Mouse (Mus musculus) G1E (cell line): ENCODE measurements around the gene Hdac4. TPM values are rescaled to one million over a fixed set of nuclear protein-coding genes. Genes with fewer than 3 reads are reported as not detected.
A peak's percentile ranks its signal among the peaks of the same experiment; 100 is the strongest.

Experiments used
- ATAC-seq: 2 replicates; pipeline ENCODE4 v1.8.0; 2016; ENCODE audit warnings: mild to moderate bottlenecking; ENCODE audit not compliant: insufficient number of reproducible peaks, poor library complexity, low FRiP score, severe bottlenecking; ENCODE audit errors: extremely low read depth
- DNase-seq: peaks from one replicate; pipeline ENCODE4 v3.0.0; 2012; ENCODE audit warnings: low spot score
- H3K27me3 ChIP-seq: 2 replicates; pipeline ENCODE4 v1.6.1; 2012; ENCODE audit warnings: mild to moderate bottlenecking, low read length, inconsistent platforms; ENCODE audit not compliant: insufficient read depth
- H3K36me3 ChIP-seq: replicated peaks from 2 replicates; pipeline ENCODE3; 2012; ENCODE audit warnings: mild to moderate bottlenecking, inconsistent platforms
- H3K4me1 ChIP-seq: 2 replicates; pipeline ENCODE4 v1.6.1; 2012; ENCODE audit warnings: low read depth, low read length, inconsistent platforms, mixed read lengths; ENCODE audit not compliant: insufficient read depth
- H3K4me3 ChIP-seq: 2 replicates; pipeline ENCODE4 v1.5.1; 2012; ENCODE audit warnings: low read depth, mild to moderate bottlenecking, inconsistent platforms, low read length, moderate library complexity, mixed read lengths
- H3K9me3 ChIP-seq: replicated peaks from 2 replicates; pipeline ENCODE4 v1.6.1; 2012; ENCODE audit warnings: inconsistent platforms
- CTCF ChIP-seq: IDR thresholded peaks from 2 replicates; pipeline ENCODE4 v1.5.1; 2012; ENCODE audit warnings: low read depth, low read length, inconsistent platforms, mixed read lengths
- GATA1 ChIP-seq: IDR thresholded peaks from 2 replicates; pipeline ENCODE4 v1.6.1; 2012; ENCODE audit warnings: borderline replicate concordance, low read length, inconsistent platforms, mixed read lengths
- GATA2 ChIP-seq: IDR thresholded peaks from 2 replicates; pipeline ENCODE4 v1.6.1; 2012; ENCODE audit warnings: low read depth, low read length, inconsistent platforms, borderline replicate concordance
- POLR2AphosphoS5 ChIP-seq: IDR thresholded peaks from 2 replicates; pipeline ENCODE4 v1.6.1; 2012; ENCODE audit warnings: low read depth, low read length, inconsistent platforms; ENCODE audit not compliant: insufficient replicate concordance
- TAL1 ChIP-seq: conservative IDR thresholded peaks from 2 replicates; pipeline ENCODE4 v1.6.1; 2012; ENCODE audit warnings: low read depth, low read length, inconsistent platforms, mixed read lengths
- polyA plus RNA-seq: library from polyadenylated mRNA; stranded (reverse); fragments of >175 nt; gene quantifications from 2 replicates; pipeline ENCODE4 v1.2.3, GENCODE M21; 2012
- total RNA-seq, 2 experiments: library from RNA; stranded (forward) in 1 of 2; stranded (reverse) in 1 of 2; fragments of 200-1000 nt in 1 of 2; fragments of >200 nt in 1 of 2; fragmentation: Nextera tagmentation in 1 of 2; gene quantifications; 2 replicates each; pipeline ENCODE4 v1.2.3; 2014 to 2017

Hdac4 gene
- total and polyA plus RNA-seq, 3 experiments: 15.0 to 27.2 (median 19.7) TPM

- no peaks in the 10 kb centered on the region for H3K9me3 ChIP-seq
- no peak for DNase-seq
- peaks cover 65% of the 10 kb centered on the region for H3K36me3 ChIP-seq
- 0 out of 2 replicates have a peak, but pooled peaks have one; percentile 1 for ATAC-seq
- H3K4me1 ChIP-seq: peaks cover 55% of the 10 kb centered on the region
- TF ChIP-seq GATA2 (no peak), CTCF (no peak), POLR2AphosphoS5 (no peak), TAL1 (no peak), GATA1 (no peak)
- no peaks in the 10 kb centered on the region for H3K27me3 ChIP-seq
- peak overlapping the region; percentile 49; the same call in 1 of the 2 replicates for H3K4me3 ChIP-seq
These were observed 68.1 kb downstream of the Hdac4 start for GRCm38 (mm10) chr1:92127366-92127765.

- Histone ChIP-seq H3K9me3 (no peaks in the 10 kb centered on the region), H3K4me1 (peaks cover 51% of the 10 kb centered on the region), H3K4me3 (no peak overlapping the region), H3K27me3 (no peaks in the 10 kb centered on the region), H3K36me3 (peaks cover 49% of the 10 kb centered on the region)
- ATAC-seq (no peak; the same call in 1 of the 2 replicates), DNase-seq (no peak)
- TF ChIP-seq GATA1 (no peak), POLR2AphosphoS5 (no peak), CTCF (no peak), TAL1 (no peak), GATA2 (no peak)
These were observed 70.8 kb downstream of the Hdac4 start for GRCm38 (mm10) chr1:92124497-92125201.

DNA sequence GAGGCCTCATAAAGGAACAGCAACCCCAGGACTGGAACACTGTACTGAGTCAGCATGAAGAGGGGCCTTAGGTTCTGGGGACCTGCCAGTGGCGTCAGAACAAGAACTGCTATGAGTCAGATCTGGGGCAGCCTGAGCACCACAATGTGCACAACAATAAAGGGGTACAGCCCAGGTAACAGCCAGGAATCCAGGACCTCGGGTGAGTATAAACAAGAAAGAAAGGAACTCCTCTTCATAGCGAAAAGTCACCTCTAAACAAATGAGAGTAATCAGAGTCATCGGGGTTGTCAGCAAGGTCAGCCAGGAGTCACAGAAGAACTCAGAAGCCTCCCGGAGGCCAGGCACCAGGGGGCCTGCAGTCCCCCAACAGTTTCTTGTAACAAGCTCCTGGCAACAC lies 76.2 kb downstream of the Hdac4 start:
- Histone ChIP-seq H3K27me3 (no peaks in the 10 kb centered on the region), H3K9me3 (no peaks in the 10 kb centered on the region), H3K36me3 (peaks cover 67% of the 10 kb centered on the region), H3K4me3 (no peak overlapping the region), H3K4me1 (peaks cover 20% of the 10 kb centered on the region)
- DNase-seq (no peak), ATAC-seq (no peak)
- TF ChIP-seq GATA2 (no peak), POLR2AphosphoS5 (no peak), CTCF (no peak)

GRCm38 (mm10) chr1:92117597-92117996 lies 77.9 kb downstream of the Hdac4 start:
- H3K9me3 ChIP-seq: no peaks in the 10 kb centered on the region
- ATAC-seq: no peak
- TF ChIP-seq GATA1 (no peak), TAL1 (no peak), GATA2 (no peak), CTCF (no peak), POLR2AphosphoS5 (no peak)
- DNase-seq: no peak
- H3K4me1 ChIP-seq: peaks cover 16% of the 10 kb centered on the region
- H3K36me3 ChIP-seq: peaks cover 63% of the 10 kb centered on the region
- H3K4me3 ChIP-seq: no peak overlapping the region
- no peaks in the 10 kb centered on the region for H3K27me3 ChIP-seq

GRCm38 (mm10) chr1:92116169-92116568 lies 79.3 kb downstream of the Hdac4 start:
- TF ChIP-seq GATA1 (no peak), POLR2AphosphoS5 (no peak), GATA2 (no peak), TAL1 (no peak), CTCF (no peak)
- Histone ChIP-seq H3K4me3 (no peak overlapping the region), H3K36me3 (peaks cover 66% of the 10 kb centered on the region), H3K27me3 (no peaks in the 10 kb centered on the region), H3K4me1 (peaks cover 15% of the 10 kb centered on the region), H3K9me3 (no peaks in the 10 kb centered on the region)
- DNase-seq: no peak
- ATAC-seq: no peak

DNA sequence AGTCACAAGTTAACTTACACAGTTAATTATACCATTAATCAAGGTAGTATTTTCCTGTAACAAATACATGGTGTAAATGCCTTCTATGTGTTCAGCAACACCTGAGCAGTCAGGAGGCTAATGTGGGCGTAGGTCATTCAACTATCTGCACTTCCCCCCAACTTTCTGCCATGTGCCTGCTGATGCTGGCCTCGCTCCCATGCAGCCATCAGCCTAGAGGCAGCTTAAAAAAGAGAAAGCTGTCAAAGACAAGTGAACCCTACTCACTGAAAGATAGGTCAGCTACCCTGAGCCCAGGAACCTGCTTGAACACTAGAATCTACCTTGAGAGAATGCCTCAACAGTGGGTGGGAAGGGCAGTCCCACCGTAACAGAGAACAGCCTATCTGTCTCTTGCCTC lies 81.4 kb downstream of the Hdac4 start:
- Histone ChIP-seq H3K4me3 (no peak overlapping the region), H3K4me1 (peaks cover 21% of the 10 kb centered on the region), H3K27me3 (no peaks in the 10 kb centered on the region), H3K36me3 (peaks cover 76% of the 10 kb centered on the region), H3K9me3 (no peaks in the 10 kb centered on the region)
- ATAC-seq (no peak), DNase-seq (no peak)
- TF ChIP-seq CTCF (no peak), GATA2 (no peak), POLR2AphosphoS5 (no peak), GATA1 (no peak), TAL1 (no peak)
